Comparison of ENCODE assay signal across 9 mouse cellular contexts in the genomic region with DNA sequence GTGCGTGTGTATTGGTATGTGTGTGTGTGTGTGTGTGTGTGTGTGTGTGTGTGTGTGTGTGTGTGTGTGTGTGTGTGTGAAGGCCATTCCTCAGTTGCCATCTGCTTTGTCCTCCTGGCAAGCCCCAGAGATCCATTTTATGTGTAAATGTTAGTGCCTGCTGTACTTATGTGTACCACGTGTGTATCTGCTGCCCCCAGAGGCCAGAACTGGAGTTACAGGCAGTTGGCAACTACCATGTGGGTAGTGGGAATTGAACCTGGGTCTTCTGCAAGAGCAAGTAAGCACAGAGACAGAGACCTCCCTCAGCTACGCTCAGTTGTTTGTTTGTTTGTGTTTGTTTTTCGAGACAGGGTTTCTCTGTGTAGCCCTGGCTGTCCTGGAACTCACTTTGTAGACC. TPM values are rescaled to one million over a fixed set of nuclear protein-coding genes. Genes with fewer than 3 reads are reported as not detected.
A peak's percentile ranks its signal among the peaks of the same experiment; 100 is the strongest.
DNase-seq lines count a peak whose midpoint lies in the region; ATAC-seq and TF ChIP-seq lines count a peak whose summit lies in the region.
"Had no signal": no experiment of that assay in that cellular context is flagged by ENCODE, and none has a peak within 500 bp of the region (broad histone marks: within the 10 kb centered on the region; RNA-seq: fewer than 3 reads in every experiment).

No protein-coding gene starts in this region.

- peak; percentile 71 for TF ChIP-seq CTCF in E14TG2a.4 (conservative IDR thresholded peaks at IDR 0.05; ENCODE audit: low read length)

- no peak overlapping the region for H3K4me3 ChIP-seq in hindbrain, embryonic 10.5 days
- no peak overlapping the region for H3K4me3 ChIP-seq in hindbrain, embryonic 13.5 days
- no peak overlapping the region for H3K4me3 ChIP-seq in E14TG2a.4 (replicated peaks; ENCODE audit: low read length)
- H3K4me3 ChIP-seq: midbrain, embryonic 12.5 days had no signal

- H3K9me3 ChIP-seq in hindbrain, embryonic 10.5 days = no peaks in the 10 kb centered on the region
- H3K9me3 ChIP-seq in hindbrain, embryonic 13.5 days = no peaks in the 10 kb centered on the region
- H3K9me3 ChIP-seq in E14TG2a.4 (ENCODE audit: low read length) = no peaks in the 10 kb centered on the region
- H3K9me3 ChIP-seq: midbrain, embryonic 12.5 days had no signal

- H3K36me3 ChIP-seq in hindbrain, embryonic 10.5 days = no peaks in the 10 kb centered on the region
- no peaks in the 10 kb centered on the region for H3K36me3 ChIP-seq in hindbrain, embryonic 13.5 days
- H3K36me3 ChIP-seq in E14TG2a.4 (ENCODE audit: insufficient read depth, low read length) = no peaks in the 10 kb centered on the region
- H3K36me3 ChIP-seq: midbrain, embryonic 12.5 days had no signal

- H3K4me1 ChIP-seq in hindbrain, embryonic 10.5 days (replicated peaks) = peaks cover 26% of the 10 kb centered on the region
- H3K4me1 ChIP-seq in hindbrain, embryonic 13.5 days (replicated peaks) = peaks cover 14% of the 10 kb centered on the region
- peaks cover 49% of the 10 kb centered on the region for H3K4me1 ChIP-seq in E14TG2a.4 (replicated peaks; ENCODE audit: low read depth, low read length)

- 49% methylated on average over 4 of the region's 4 CpGs for WGBS in hindbrain, embryonic 10.5 days
- 60% methylated on average over 4 of the region's 4 CpGs for WGBS in hindbrain, embryonic 13.5 days

- no peak overlapping the region for H3K4me2 ChIP-seq in hindbrain, embryonic 13.5 days
- H3K4me2 ChIP-seq: midbrain, embryonic 12.5 days had no signal

- intact Hi-C loops in left cerebral cortex, postnatal 14 days (cut with DNase I) = no loop called here

- peak; percentile 65 for DNase-seq in hindbrain, embryonic 10.5 days (ENCODE audit: low spot score)
- peak; percentile 49 for DNase-seq in c-Kit-positive CD71-negative TER-119-negative erythroid progenitor cells, embryonic 14.5 days (ENCODE audit: low read depth)
- DNase-seq in gastrocnemius, postnatal 10 days = peak; percentile 56
- DNase-seq in left cerebral cortex, postnatal 14 days (ENCODE audit: low spot score in 2 of 2) = peak; percentile 59 to 63
- peak; percentile 16 for DNase-seq in retina, adult 2 months (ENCODE audit: low read depth, low spot score)
- DNase-seq in thymus, postnatal 36 days = peak; percentile 54 to 66

- ATAC-seq in hindbrain, embryonic 13.5 days (ENCODE audit: low FRiP score) = no peak

- H3K27me3 ChIP-seq in hindbrain, embryonic 10.5 days (ENCODE audit: insufficient read depth, poor library complexity, severe bottlenecking) = no peaks in the 10 kb centered on the region
- no peaks in the 10 kb centered on the region for H3K27me3 ChIP-seq in hindbrain, embryonic 13.5 days
- peaks cover 5% of the 10 kb centered on the region; the same call in 1 of the 2 replicates for H3K27me3 ChIP-seq in E14TG2a.4 (ENCODE audit: insufficient read depth, low read length)
- H3K27me3 ChIP-seq: midbrain, embryonic 12.5 days had no signal

- no peak overlapping the region for H3K27ac ChIP-seq in hindbrain, embryonic 10.5 days
- H3K27ac ChIP-seq in hindbrain, embryonic 13.5 days = no peak overlapping the region
- H3K27ac ChIP-seq: midbrain, embryonic 12.5 days had no signal

- no peak overlapping the region for H3K9ac ChIP-seq in hindbrain, embryonic 13.5 days
- H3K9ac ChIP-seq: midbrain, embryonic 12.5 days had no signal

RNA-seq across cellular contexts. Expression of gene Ephb4, which starts 31.2 kb away (rescaled TPM):
- 29.7 and 31.4 TPM in 2 replicates for polyA plus RNA-seq in hindbrain, embryonic 10.5 days (2016; fragmentation: Nextera tagmentation; extraction: Ambion mirVana)
- 9.2 and 9.4 TPM in 2 replicates for polyA plus RNA-seq in hindbrain, embryonic 13.5 days (2015; fragmentation: Nextera tagmentation; extraction: Ambion mirVana)
- 10 to 100 TPM; 30.6 to 38.8 TPM for total RNA-seq in gastrocnemius, postnatal 10 days (2021)
- 1 to 10 TPM; 6.0 to 7.6 TPM for total RNA-seq in left cerebral cortex, postnatal 14 days (2021)

RNA-seq across cellular contexts. Expression of gene Slc12a9, which starts 47.8 kb away (rescaled TPM):
- 14.2 and 17.2 TPM in 2 replicates for polyA plus RNA-seq in hindbrain, embryonic 10.5 days (2016; fragmentation: Nextera tagmentation; extraction: Ambion mirVana)
- polyA plus RNA-seq in hindbrain, embryonic 13.5 days (2015; fragmentation: Nextera tagmentation; extraction: Ambion mirVana) = 25.8 and 27.4 TPM in 2 replicates
- total RNA-seq in gastrocnemius, postnatal 10 days (2021) = 1 to 10 TPM; 4.2 to 7.4 TPM
- total RNA-seq in left cerebral cortex, postnatal 14 days (2021) = 10 to 100 TPM; 23.7 to 28.0 TPM
